Mouse (Mus musculus) left cerebral cortex, adult 18-20 months (tissue): ENCODE data around the gene Rfx2. TPM values are rescaled to one million over a fixed set of nuclear protein-coding genes. Genes with fewer than 3 reads are reported as not detected.

Experiments used
- DNase-seq, 2 experiments: peaks; one replicate each; pipeline ENCODE4 v3.0.0; 2021 to 2022; ENCODE audit warnings: low spot score in 2 of 2, mixed read lengths in 1 of 2
- total RNA-seq, 2 experiments: library from RNA; stranded (reverse); gene quantifications; 2 replicates each; pipeline ENCODE4 v1.2.3; 2021

Gene Rfx2
- total RNA-seq, 2 experiments from 2014 or later, result 2.6 to 2.7 TPM

DNA sequence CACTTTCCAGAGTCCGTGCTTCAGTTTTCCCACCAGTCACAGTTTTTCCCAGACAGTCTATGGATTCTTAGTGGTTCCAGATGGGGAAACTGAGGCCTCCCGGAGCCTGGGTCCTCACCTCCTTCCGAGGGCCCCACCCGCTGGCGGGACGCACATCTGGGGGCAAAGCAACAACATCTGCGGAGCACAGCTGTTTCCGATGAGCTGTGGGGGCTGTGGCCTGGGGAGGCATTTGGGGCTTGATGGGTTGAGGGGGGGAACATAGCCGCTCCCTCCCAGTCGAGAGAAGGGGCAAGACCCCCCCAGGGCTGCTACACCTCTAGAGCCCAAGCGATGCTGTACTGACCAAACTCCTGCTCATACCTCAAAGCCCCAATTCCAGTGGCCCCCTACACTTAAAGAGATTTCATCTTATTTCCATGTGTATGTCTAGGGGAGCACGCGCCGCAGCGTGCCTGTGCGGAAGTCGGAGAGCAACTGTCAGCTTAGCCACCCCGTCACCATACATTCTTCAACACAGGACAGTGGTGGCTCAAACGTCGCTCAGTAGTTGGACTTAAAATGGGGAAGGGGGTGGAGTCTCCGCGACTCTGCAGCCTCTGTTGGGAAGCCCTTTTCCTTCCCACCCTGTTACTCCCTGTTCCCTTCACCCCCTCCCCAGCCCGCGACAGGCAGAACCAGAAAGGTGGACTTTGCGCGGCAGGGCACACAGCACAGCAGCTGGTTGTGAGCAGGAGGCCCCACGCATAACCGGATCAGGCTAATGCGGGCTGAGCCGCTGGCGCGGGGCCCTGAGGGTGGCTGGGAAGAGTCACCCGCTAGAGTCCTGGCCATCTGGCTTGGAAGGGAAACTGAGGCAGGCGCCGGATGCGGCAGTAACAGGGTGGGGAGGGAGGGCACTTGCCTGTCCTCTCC lies 76.3 kb downstream of the Rfx2 start:
- no peak for DNase-seq

DNA sequence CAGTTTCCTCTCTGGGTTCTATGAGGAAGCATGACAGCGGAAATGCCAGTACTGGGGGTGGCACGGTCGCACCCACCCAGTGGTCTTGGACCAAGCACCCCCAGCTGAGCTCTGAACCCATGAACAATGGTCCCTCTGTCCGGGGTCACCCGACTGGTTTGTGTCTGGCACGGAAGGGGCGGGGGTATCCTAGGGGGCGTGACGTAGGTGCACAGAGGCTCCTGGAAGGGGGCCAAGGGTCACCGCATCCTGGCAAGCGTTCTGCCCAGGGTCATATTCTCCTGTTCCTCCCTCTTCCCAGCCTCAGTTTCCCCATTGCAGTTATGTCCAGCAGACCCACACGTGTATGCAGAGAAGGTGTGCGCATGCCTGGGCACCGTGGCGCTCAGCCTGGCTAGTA lies 77.4 kb downstream of the Rfx2 start:
- DNase-seq, result no peak

DNA sequence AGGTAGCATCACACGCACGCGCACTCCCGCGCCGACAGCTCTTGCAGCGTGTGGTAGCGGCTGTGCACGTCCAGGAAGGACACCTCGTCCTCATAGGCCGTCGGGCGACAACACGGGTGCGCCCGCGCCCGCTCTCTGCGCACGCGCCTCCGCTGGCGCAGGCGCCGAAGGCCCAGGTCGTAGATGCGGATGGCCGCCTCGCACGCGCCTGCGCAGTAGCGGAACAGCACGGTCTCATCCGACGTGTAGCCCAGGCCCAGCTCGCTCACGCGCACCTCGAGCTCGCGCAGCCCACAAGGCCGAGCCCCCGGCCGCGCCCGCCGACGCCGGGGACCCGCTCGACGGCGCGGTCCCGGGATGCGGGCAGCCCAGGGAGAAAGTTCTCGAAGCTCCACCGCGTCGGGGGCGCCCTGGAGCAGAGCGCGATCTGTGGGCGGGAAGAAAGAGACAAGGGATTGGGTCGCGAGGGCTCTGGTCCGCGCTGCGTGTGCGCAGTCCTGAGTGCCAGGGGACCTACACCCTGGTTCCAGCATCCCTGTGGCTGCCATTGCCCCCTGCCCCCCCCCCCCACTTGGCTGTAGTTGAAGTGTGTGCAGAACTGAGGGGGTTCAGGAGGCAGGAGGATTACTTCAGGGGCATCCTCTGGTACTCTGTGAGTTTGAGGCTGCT lies 79.3 kb downstream of the Rfx2 start:
- no peak for DNase-seq

DNA sequence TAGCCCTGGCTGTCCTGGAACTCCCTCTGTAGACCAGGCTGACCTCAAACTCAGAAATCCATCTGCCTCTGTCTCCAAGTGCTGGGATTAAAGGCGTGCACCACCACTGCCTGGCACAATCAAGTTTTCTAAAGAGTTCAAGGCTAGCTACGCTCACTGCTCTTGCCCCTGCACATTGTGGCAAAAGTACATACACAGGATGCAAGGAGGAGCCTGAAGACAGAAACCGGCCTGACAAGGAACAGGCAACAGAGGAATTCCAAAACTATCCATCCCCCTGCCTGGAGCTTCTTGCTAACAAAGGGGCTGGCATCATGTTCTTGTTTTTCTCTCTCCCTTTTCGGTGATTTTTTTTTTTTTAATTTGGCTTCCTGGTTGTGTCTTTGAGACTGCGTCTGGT lies 86.6 kb downstream of the Rfx2 start:
- DNase-seq, result no peak

DNA sequence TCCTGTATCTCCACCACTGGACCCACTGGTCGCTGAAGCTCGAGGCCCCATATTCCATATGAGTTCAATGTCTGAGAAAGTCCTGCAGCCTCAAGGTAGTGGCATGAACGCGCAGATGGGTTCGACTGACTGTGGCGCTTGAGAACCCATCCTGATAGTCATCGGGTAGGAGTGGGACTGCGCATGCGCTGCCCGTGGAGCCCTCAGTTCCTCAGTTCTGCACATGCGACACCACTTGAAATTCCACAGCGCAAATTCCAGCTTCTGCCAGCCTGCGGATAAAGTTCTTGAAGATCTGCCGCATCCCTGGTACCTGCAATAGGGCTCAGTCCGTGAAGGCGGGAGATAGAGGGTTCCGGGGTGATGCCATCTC lies 90.0 kb downstream of the Rfx2 start:
- DNase-seq, result no peak

DNA sequence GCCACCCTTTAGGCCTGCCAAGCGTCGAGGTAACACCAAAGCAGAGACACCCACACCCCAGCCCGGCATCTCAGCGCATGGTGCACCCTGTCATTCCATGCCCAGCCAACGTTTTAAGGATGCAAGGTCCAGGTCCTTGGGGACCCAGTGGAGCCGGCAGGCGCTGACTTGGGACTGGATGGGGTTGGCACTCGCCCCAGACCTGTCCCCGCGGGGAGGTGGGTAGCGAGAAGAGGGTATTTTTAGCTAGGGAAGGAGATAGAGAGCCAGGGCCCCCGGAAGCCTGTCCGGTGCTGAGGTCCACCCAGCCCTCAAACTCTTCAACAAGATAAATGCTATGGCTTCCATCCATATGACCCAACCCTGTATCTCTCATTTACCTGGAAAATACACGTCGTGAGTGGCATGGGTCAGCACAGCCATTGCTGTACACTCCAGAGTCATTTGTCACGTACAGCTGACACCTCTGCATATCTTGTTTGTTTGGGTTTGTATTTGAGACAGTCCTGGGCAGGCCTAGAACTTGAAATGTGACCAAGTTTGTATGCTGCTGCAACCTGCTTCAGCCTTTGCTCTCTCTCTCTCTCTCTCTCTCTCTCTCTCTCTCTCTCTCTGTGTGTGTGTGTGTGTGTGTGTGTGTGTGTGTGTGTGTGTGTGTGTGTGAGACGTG lies 90.6 kb downstream of the Rfx2 start:
- DNase-seq, result no peak

DNA sequence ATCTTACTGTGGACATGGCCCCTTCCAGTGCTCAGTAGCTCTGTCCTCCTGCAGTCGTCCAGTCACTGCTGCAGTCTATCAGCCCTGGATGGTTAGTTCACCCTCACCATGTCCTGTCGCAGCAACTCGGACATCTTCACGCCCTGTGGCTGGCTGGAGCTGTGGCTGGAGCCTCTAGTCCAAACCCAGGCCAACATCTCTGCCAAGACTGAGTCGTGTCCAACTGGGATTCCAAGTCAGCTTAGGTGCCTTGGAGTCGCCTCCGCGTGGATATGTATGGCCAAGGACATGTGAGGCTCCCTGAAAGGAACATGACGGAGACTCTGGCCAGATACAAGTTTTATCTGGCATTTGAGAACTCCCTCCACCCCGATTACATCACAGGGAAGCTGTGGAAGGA lies 92.6 kb downstream of the Rfx2 start:
- no peak for DNase-seq

DNA sequence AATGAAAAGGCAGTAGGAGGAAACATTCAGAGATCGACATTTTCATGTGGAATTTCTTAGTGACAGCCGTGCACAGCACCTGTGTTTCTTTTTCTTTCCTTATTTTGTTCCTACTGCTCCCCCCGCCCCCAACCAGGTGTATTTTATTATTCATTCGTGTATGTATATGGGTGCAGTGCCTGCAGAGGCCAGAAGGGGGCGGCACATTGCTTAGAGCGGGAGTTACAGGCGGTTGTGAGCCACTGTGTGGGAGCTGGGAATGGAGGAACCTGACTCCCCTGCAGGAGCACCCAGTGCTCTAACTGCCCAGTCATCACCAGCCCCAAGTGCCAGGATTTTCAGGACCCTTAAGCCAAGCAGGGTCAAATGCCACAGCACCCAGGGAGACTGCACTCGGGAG lies 94.3 kb downstream of the Rfx2 start:
- DNase-seq, result no peak

DNA sequence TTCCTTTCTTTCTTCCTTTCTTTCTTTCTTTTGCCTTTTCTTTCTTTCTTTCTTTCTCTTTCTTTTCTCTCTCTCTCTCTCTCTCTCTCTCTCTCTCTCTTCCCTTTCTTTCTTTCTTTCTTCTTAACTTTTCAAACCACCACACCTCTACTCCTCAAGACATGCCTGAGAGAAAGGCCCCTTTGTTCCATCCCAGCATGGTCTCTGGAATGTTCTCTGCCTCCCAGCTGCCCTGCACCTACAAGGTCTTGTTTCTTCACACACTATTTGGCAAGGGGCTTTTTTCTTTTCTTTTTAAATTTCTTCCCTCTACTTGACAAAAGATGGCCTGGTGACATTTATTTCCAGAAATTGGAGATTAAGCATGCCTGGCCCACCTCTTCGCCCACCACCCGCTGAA lies 101.2 kb downstream of the Rfx2 start:
- DNase-seq, result no peak

DNA sequence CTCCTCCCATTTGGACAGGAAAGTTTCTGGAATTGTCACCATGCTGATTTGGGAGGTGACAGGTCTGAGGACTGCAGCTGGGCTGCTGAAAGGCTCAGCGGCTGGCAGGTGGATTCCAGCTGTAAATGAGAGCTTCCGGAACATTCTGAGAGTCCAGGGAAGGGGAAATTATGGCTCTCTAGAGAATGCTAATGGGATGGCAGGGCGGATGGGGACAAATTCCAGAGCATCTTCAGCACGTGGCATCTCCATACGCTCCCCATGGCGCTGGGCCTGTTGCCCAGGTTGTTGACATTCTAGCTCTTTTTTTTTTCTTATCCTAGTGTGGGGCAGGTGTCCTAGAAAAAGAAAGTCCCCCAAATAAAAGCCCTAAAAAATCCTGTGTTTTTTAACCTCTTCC lies 101.7 kb downstream of the Rfx2 start:
- no peak for DNase-seq

DNA sequence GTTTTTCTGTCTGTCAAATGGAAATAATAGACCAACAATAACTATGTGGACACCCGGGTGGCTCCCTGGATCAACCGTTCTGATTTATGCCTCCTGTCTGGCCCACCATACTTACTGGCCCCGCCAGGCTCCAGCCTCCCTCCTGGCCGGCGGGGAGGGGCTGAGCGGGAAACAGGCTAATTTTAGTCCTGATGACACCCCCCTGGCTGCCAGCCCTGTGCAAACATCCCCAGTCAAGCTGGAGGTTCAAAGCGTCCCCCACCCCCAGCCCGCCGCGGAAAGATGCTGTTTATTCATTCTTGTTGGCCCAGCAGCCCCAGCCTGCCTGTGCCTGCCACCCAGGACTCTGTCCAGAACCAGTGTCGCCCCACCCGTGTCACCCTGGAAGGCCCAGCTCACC lies 102.7 kb downstream of the Rfx2 start:
- no peak for DNase-seq

DNA sequence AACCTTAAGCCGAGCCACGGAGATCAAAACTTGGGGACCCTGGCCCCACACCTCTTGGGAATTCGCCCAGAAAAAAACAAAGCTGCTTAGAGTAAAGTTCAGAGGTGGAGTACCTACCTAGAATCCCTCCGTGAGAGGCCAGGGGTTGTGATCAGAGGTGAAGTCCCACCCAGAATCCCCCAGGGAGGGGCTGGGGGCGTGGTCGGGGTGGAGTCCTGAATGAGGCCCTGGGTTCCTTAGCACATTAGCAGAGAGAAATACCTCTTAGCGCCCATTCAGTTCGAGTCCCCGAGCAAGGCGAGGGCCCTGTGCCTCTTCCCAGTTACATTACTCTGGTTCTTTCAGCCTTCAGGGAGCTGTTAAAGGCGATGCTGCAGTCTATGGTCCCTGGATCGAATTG lies 103.2 kb downstream of the Rfx2 start:
- DNase-seq, result no peak

DNA sequence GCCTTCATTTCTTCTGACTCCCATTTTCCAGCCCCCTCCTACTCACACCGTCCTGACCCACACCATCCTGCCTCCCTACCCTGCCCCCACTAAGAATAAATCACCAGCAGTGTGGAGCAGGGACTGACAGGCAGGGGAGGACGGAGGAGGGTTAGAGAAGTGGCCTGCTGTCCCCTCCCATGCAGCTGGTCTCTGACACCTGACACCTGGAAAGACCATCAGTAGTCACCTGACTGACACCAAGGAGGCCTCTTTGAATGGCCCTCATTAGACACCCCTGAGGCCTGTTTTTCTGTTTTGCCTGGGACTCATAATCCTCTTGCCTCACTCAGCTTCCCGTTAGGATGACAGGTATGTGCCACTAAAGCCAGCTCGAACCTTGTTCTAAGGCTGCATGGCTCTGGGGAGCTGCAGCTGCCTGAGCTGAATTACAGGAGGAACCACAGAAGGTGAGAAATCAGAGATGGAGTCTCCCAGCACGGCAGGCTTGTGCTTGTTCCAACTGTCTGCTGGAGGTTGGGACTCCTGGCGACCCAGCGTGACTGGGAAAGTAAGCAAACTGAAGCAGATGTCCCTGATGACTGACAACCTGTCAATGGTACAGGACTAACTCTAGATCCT lies 103.7 kb downstream of the Rfx2 start:
- no peak for DNase-seq

Other genes starting within 250 kb of the Rfx2 start
- gene Safb2, start 246.4 kb downstream of the Rfx2 start, total RNA-seq, result 100 to 1,000 TPM; 104 to 120 TPM
- 100 to 1,000 TPM; 158 to 159 TPM for gene Safb, start 246.2 kb downstream of the Rfx2 start, total RNA-seq
- 100 to 1,000 TPM; 139 to 143 TPM for gene 2410015M20Rik, start 221.2 kb downstream of the Rfx2 start, total RNA-seq
- 100 to 1,000 TPM; 405 to 414 TPM for gene Rpl36, start 217.6 kb downstream of the Rfx2 start, total RNA-seq
- gene Lonp1, start 204.1 kb downstream of the Rfx2 start, total RNA-seq, result 10 to 100 TPM; 57.1 to 60.6 TPM
- gene Catsperd, start 202.9 kb downstream of the Rfx2 start, total RNA-seq, result under 1 TPM; 0.84 TPM
- 10 to 100 TPM; 89.7 to 91.2 TPM for gene Ranbp3, start 157.7 kb downstream of the Rfx2 start, total RNA-seq
- gene Ndufa11, start 113.2 kb downstream of the Rfx2 start, total RNA-seq, result 100 to 1,000 TPM; 218 to 234 TPM
- 10 to 100 TPM in 1 of 2 experiments, 1 to 10 TPM in 1; 9.6 to 13.5 TPM for gene Vmac, start 113.0 kb downstream of the Rfx2 start, total RNA-seq
- gene Nrtn, start 73.5 kb downstream of the Rfx2 start, total RNA-seq, result 1 to 10 TPM; 3.4 to 4.7 TPM
- 10 to 100 TPM; 61.8 to 63.0 TPM for gene Dus3l, start 66.3 kb downstream of the Rfx2 start, total RNA-seq
- gene Prr22, start 60.8 kb downstream of the Rfx2 start, total RNA-seq, result 1 to 10 TPM in 1 of 2 experiments, under 1 TPM in 1; 0.88 to 1.1 TPM
- gene Acsbg2, start 43.4 kb upstream of the Rfx2 start, total RNA-seq, result not detected
- gene 1700061G19Rik, start 44.5 kb upstream of the Rfx2 start, total RNA-seq, result under 1 TPM; 0.14 to 0.40 TPM
- 10 to 100 TPM; 86.7 to 95.8 TPM for gene Mllt1, start 104.4 kb upstream of the Rfx2 start, total RNA-seq
- gene Acer1, start 151.1 kb upstream of the Rfx2 start, total RNA-seq, result not detected
- 10 to 100 TPM; 63.8 to 67.7 TPM for gene Clpp, start 159.3 kb upstream of the Rfx2 start, total RNA-seq
- 10 to 100 TPM; 26.1 to 28.1 TPM for gene Alkbh7, start 166.3 kb upstream of the Rfx2 start, total RNA-seq
- gene Pspn, start 169.0 kb upstream of the Rfx2 start, total RNA-seq, result under 1 TPM in 1 of 2 experiments, not detected in 1; 0.82 TPM
- 10 to 100 TPM; 60.7 to 64.5 TPM for gene Gtf2f1, start 180.3 kb upstream of the Rfx2 start, total RNA-seq
- gene Gm17949, start 180.5 kb upstream of the Rfx2 start, total RNA-seq, result under 1 TPM in 1 of 2 experiments, not detected in 1; 0.49 TPM
- 100 to 1,000 TPM; 106 to 108 TPM for gene Khsrp, start 200.5 kb upstream of the Rfx2 start, total RNA-seq
- under 1 TPM in 1 of 2 experiments, not detected in 1; 0.40 TPM for gene Slc25a41, start 210.6 kb upstream of the Rfx2 start, total RNA-seq
- gene Crb3, start 228.1 kb upstream of the Rfx2 start, total RNA-seq, result 1 to 10 TPM in 1 of 2 experiments, under 1 TPM in 1; 0.68 to 1.6 TPM
- gene Slc25a23, start 228.8 kb upstream of the Rfx2 start, total RNA-seq, result 100 to 1,000 TPM; 314 to 325 TPM
- gene Dennd1c, start 247.5 kb upstream of the Rfx2 start, total RNA-seq, result 1 to 10 TPM; 1.2 to 1.8 TPM